Mouse (Mus musculus): ENCODE results near the gene Msantd2. TPM values are rescaled to one million over a fixed set of nuclear protein-coding genes. Genes with fewer than 3 reads are reported as not detected.

Msantd2 gene
- polyA plus RNA-seq, 1 experiment from 2014 or later: 27.9 TPM

DNA sequence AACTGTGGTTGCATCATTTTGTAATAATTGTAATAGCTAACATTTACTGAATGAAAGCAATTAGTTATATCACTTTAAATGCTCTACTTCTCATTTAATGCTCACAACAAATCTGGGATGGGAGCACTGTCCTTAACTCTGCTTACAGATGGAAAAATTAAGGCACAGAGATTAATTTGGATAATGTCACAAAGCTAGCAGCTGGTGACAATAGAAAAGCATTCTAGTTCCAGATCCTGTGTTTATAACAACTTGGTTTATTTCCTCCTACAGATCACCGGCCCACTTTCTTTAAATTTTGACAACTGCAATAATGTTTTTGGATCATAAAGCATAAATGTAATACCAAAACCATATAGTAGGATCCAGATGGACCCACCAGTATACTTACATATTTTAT, 16.9 kb downstream of the Msantd2 start:
- WGBS: 93% methylated on average over 1 of the region's 1 CpGs
- H3K36me3 ChIP-seq: no peaks in the 10 kb centered on the region
- no peak for ATAC-seq (ENCODE audit: low FRiP score, low read depth)
- no peak overlapping the region for H3K27ac ChIP-seq (replicated peaks)
- no peak overlapping the region for H3K4me2 ChIP-seq
- no peaks in the 10 kb centered on the region for H3K4me1 ChIP-seq (replicated peaks)
- no peaks in the 10 kb centered on the region for H3K27me3 ChIP-seq
- no peaks in the 10 kb centered on the region for H3K9me3 ChIP-seq
- H3K9ac ChIP-seq: no peak overlapping the region
- H3K4me3 ChIP-seq: no peak overlapping the region

DNA sequence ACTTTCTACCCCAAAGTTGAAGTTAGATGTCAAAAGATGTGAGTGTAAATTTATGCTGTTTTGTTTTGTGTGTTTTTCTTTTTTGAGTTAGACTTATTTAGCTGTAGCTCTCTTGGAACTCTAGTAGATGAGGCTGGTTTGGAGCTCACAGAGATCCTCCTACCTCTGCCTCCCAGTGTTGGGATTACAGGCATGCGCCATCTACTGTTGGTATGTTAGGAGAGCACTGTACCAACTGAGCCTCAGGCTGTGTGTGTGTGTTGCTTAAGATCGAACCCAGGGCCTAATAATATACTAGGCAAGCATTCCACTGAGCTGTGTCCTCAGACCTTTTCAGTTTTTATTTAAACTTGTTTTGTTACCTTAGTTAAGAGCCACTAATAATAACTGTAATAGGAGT, 23.0 kb downstream of the Msantd2 start:
- no peaks in the 10 kb centered on the region for H3K4me1 ChIP-seq (replicated peaks)
- no peak overlapping the region for H3K4me2 ChIP-seq
- H3K9ac ChIP-seq: no peak overlapping the region
- H3K36me3 ChIP-seq: no peaks in the 10 kb centered on the region
- no peak overlapping the region for H3K27ac ChIP-seq (replicated peaks)
- no peaks in the 10 kb centered on the region for H3K9me3 ChIP-seq
- no peak for ATAC-seq (ENCODE audit: low FRiP score, low read depth)
- H3K27me3 ChIP-seq: no peaks in the 10 kb centered on the region
- no peak overlapping the region for H3K4me3 ChIP-seq
- 93% methylated on average over 2 of the region's 2 CpGs for WGBS

DNA sequence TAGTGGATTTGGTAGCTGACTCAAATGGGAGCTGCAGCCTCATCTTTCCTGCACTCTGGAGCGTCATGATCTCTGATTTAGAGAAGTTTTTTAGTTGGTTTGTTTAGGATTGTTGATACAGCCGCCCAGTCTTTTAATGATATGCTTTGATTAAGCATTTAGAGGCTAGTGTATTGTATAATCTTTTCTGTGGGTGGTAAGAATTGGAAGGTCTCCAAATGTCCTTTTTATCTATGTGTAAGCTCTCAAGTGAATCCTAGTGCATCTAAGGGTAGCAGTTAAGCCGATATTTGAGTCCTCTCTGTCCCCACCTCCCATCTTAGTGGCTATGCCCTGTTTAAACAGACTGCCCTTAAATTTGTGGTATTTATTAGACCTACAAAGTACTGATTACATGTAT, 25.3 kb downstream of the Msantd2 start:
- no peak overlapping the region for H3K27ac ChIP-seq (replicated peaks)
- H3K4me3 ChIP-seq: no peak overlapping the region
- 77% methylated on average over 3 of the region's 3 CpGs for WGBS
- no peak overlapping the region for H3K4me2 ChIP-seq
- no peak overlapping the region for H3K9ac ChIP-seq
- no peaks in the 10 kb centered on the region for H3K27me3 ChIP-seq
- no peaks in the 10 kb centered on the region for H3K9me3 ChIP-seq
- H3K36me3 ChIP-seq: peaks cover 3% of the 10 kb centered on the region
- ATAC-seq (ENCODE audit: low FRiP score, low read depth): no peak
- no peaks in the 10 kb centered on the region; the same call in 1 of the 2 replicates for H3K4me1 ChIP-seq (replicated peaks)

DNA sequence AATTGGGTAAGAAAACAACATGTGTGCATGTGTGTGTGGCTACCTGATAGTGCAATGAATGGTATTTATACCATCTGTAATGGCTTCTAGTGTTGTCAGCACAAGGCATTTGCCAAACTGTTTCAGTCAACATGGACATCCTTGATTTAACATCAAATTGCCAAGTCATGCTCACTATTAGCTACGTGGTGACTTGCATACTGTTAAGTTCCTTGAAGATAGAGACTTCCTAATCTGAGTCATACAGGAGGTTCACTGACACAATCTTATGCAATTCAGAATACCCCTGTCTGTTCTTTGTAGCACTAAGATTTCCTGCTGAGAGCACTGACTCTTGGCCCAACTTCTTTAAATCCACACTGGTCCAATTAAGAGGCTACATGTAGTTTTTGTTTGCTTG, 28.3 kb downstream of the Msantd2 start:
- H3K36me3 ChIP-seq: peaks cover 17% of the 10 kb centered on the region
- H3K27me3 ChIP-seq: no peaks in the 10 kb centered on the region
- no peak for ATAC-seq (ENCODE audit: low FRiP score, low read depth)
- H3K9ac ChIP-seq: no peak overlapping the region
- H3K9me3 ChIP-seq: no peaks in the 10 kb centered on the region
- H3K4me1 ChIP-seq (replicated peaks): no peaks in the 10 kb centered on the region; the same call in 1 of the 2 replicates
- 74% methylated on average over 1 of the region's 1 CpGs for WGBS
- H3K4me2 ChIP-seq: no peak overlapping the region
- no peak overlapping the region for H3K4me3 ChIP-seq
- no peak overlapping the region for H3K27ac ChIP-seq (replicated peaks)

DNA sequence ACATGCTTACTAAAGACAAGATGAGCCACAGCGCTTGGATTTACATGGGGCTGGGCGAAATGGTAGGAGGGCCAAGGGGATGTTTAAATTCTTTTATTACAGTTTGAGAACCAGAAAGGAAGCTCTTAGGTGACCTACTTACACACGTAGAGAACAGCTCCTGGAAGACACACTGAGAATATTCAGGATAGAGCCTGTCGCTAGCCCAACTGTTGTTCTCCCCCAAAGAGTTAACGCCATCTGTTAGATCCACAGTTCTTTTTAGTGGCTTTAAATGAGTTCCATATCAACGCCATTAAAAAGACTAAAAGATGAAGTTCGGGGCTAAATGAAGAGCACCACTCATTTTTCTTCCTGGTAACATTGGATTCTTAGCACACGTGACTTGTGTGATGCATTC, 29.9 kb downstream of the Msantd2 start:
- 88% methylated on average over 8 of the region's 8 CpGs for WGBS
- ATAC-seq (ENCODE audit: low FRiP score, low read depth): no peak

DNA sequence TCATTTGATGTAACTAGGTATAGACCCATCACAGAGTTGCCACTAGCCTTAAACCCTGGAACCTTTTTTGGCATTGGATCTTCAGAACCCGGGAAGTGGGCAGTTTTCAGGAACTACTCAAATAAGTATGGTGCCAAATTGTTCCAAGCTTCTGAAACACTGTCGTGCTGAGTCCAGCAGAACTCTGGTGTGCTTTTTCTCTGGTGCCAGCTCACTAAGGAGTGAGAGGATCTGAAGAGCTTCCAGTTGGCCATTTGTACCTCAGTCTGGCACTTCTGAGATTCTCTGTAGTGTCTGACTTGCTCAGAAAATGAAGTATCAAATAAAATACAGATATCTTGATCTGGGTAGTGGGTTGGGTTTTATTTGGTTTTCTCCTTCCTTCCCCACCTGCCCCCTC, 30.9 kb downstream of the Msantd2 start:
- no peak for ATAC-seq (ENCODE audit: low FRiP score, low read depth)
- Histone ChIP-seq H3K9ac (no peak overlapping the region), H3K4me1 (replicated peaks) (no peaks in the 10 kb centered on the region; the same call in 1 of the 2 replicates), H3K36me3 (peaks cover 31% of the 10 kb centered on the region), H3K27ac (replicated peaks) (no peak overlapping the region), H3K9me3 (no peaks in the 10 kb centered on the region), H3K4me3 (no peak overlapping the region), H3K27me3 (no peaks in the 10 kb centered on the region), H3K4me2 (no peak overlapping the region)
- WGBS: 88% methylated on average over 2 of the region's 2 CpGs

More for the DNA sequence above, 29.9 kb downstream of the Msantd2 start:
- H3K9ac ChIP-seq: no peak overlapping the region
- H3K36me3 ChIP-seq: peaks cover 29% of the 10 kb centered on the region
- H3K9me3 ChIP-seq: no peaks in the 10 kb centered on the region
- no peak overlapping the region for H3K4me3 ChIP-seq
- no peaks in the 10 kb centered on the region for H3K27me3 ChIP-seq
- no peak overlapping the region for H3K4me2 ChIP-seq
- no peaks in the 10 kb centered on the region; the same call in 1 of the 2 replicates for H3K4me1 ChIP-seq (replicated peaks)
- no peak overlapping the region for H3K27ac ChIP-seq (replicated peaks)

DNA sequence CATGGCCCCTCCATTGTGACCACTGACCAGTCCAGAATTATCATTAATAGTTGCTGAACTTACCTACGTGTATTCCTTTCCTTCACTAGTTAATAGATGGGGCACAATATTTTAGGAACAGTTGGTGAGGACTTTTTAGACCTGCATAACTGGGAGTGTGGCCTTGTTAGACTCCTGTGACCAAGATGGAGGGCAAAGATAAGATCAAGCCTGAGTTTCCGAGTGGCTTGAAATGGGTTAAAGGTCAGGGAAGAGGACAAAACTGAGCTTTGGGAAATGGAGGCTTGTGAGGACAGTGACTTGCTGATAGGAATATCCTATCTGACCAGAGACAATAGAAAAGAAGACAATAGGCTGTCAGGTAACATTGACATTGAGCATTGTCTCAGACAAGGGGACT, 36.3 kb downstream of the Msantd2 start:
- H3K36me3 ChIP-seq: peaks cover 22% of the 10 kb centered on the region
- H3K4me3 ChIP-seq: no peak overlapping the region
- WGBS: 92% methylated on average over 2 of the region's 2 CpGs
- no peak overlapping the region for H3K9ac ChIP-seq
- no peaks in the 10 kb centered on the region for H3K9me3 ChIP-seq
- no peak overlapping the region for H3K27ac ChIP-seq (replicated peaks)
- H3K4me2 ChIP-seq: no peak overlapping the region
- peaks cover 43% of the 10 kb centered on the region for H3K27me3 ChIP-seq
- peaks cover 10% of the 10 kb centered on the region for H3K4me1 ChIP-seq (replicated peaks)
- ATAC-seq (ENCODE audit: low FRiP score, low read depth): no peak

DNA sequence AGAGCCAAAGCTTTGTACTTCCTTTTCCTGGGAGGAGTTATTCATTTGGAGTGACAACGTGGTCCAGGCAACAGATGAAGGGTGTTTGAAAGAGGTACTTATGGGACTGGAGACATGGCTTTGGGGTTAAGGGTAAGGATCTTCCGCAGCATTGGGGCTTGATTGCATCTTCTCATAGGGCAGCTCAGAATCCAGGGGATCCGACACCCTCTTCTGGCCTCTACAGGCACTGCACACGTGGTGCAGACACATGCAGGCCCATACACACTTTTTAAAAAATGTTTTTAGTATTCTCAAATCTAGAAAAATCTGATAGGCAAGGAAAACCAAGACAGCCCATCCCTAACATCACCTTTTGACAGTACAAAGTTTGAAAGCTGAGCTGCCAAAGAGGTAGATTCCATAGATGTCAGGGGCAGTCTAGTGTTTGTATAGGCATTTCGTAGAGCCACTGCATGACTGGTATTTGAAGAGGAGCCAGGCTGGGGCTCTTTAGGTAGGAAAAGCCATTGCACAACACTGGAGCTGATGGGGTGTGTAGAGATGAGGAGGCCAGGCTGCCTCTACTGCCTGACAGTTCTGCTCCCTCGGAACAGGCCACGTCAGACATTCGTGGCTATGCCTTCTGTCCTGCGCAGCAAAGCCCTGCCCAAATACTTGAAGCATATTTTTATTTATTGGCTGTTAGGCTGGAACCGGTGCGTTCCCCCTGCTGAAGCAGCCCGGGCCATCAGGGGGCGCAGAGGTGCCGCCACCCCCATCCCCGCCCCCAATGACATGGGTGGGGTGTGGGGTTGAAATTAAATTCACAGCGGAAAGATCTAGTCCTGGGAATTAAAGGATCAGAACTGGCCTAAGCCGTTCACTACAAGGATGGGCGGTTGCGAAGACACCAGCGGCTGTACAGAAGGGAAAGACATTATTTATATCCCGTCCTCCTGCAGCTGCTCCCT, 37.6 kb downstream of the Msantd2 start:
- ATAC-seq (ENCODE audit: low FRiP score, low read depth): no peak
- WGBS: 24% methylated on average over 21 of the region's 21 CpGs
- peaks cover 15% of the 10 kb centered on the region for H3K36me3 ChIP-seq
- H3K9me3 ChIP-seq: no peaks in the 10 kb centered on the region
- peaks cover 43% of the 10 kb centered on the region for H3K27me3 ChIP-seq
- peak overlapping the region; percentile 31; the same call in 1 of the 2 replicates for H3K4me2 ChIP-seq
- H3K4me1 ChIP-seq (replicated peaks): peaks cover 20% of the 10 kb centered on the region
- no peak overlapping the region for H3K9ac ChIP-seq
- H3K27ac ChIP-seq (replicated peaks): no peak overlapping the region
- H3K4me3 ChIP-seq: no peak overlapping the region

DNA sequence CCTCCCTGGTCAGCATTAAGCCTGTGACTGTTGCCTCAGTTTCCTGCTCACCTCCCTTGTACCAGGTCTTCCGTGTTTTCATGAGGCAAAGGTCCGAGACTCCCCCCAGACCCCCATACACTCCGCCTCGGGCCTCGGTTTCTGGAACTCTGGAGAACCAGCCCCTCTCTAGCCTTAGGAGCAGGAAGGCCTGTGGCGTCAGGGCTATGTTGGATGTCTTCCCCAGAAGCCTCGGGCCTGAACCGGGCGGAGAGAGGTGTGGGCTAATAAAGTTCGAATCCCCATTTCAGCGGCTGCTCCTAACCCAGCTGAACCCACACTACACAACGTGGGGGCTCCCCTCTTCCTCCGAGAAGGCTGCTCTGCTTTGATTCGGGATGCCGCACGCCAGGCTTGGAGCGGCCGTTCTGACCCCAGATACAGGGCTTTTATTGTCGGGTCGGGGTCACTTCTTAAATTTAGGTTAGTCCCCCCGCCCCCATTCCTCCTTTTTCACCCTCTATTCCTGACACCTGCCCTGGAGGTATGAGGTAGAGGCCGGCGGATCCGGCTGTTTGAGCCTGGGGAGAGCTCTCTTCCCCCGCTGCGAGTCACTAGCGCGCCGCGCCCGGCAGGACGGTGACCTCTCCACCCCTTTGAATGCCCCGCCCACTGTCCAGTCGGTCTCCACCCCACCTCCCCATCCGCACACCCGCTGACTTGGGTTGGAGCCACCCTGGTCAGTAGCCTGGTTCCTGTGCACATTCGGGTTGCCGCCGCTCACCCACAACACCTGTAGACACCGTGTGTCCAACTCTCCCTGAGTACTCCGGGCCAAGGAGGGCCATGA, 38.5 kb downstream of the Msantd2 start, which contains the start of gene Esam:
Gene Esam (plus strand): TSS at position 683 of the 829 bp plus-strand sequence.
- Histone ChIP-seq H3K4me2 (peak within 1 kb of the TSS; percentile 61), H3K9ac (no peak within 1 kb of the TSS), H3K9me3 (no peaks in the 10 kb centered on the region), H3K4me3 (peak within 1 kb of the TSS; percentile 34), H3K27ac (replicated peaks) (no peak within 1 kb of the TSS), H3K27me3 (peaks cover 43% of the 10 kb centered on the region), H3K36me3 (peaks cover 12% of the 10 kb centered on the region), H3K4me1 (replicated peaks) (peaks cover 20% of the 10 kb centered on the region)
- 8% methylated on average over 41 of the region's 41 CpGs for WGBS
- ATAC-seq (ENCODE audit: low FRiP score, low read depth): no peak

DNA sequence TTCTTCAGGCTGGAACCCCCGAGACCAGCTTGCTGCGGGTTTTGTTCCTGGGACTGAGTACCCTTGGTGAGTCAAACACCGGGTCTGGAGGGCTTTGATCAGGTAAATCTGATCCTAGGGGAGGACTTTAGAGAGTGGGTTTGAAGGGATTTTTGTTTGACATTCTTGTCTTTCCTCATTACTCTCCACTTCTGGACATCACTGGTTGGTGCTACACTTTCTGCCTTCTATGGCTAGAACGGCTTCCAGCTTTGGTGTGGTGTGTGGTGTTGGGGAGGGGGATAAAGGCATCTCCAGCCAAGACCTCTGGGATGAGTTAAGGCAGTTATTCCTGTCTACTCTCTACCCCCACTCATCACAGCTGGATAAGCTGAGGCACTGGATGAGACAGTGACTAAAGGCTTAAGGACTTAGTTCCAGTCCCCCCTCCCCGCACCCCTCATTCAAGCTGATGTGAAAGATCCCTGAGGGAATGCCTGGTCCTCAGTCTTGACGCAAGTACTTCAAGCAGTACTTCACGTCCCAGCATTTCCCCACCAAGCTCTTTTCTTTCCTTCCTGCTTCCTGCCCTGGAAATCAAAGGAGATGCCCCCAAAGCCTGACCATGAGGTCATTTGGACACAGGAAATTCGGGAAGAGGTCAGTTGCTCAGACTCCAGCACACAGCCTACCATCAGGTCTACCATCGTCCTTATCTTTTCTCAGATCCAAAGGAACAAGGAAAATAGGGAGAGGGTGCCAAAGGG, 39.3 kb downstream of the Msantd2 start:
- no peak for ATAC-seq (ENCODE audit: low FRiP score, low read depth)
- 23% methylated on average over 9 of the region's 9 CpGs for WGBS
- Histone ChIP-seq H3K4me3 (peak overlapping the region; percentile 34), H3K9me3 (no peaks in the 10 kb centered on the region), H3K27me3 (peaks cover 43% of the 10 kb centered on the region), H3K9ac (no peak overlapping the region), H3K27ac (replicated peaks) (no peak overlapping the region), H3K4me1 (replicated peaks) (peaks cover 20% of the 10 kb centered on the region), H3K4me2 (peak overlapping the region; percentile 61; the same call in 1 of the 2 replicates), H3K36me3 (peaks cover 5% of the 10 kb centered on the region)

DNA sequence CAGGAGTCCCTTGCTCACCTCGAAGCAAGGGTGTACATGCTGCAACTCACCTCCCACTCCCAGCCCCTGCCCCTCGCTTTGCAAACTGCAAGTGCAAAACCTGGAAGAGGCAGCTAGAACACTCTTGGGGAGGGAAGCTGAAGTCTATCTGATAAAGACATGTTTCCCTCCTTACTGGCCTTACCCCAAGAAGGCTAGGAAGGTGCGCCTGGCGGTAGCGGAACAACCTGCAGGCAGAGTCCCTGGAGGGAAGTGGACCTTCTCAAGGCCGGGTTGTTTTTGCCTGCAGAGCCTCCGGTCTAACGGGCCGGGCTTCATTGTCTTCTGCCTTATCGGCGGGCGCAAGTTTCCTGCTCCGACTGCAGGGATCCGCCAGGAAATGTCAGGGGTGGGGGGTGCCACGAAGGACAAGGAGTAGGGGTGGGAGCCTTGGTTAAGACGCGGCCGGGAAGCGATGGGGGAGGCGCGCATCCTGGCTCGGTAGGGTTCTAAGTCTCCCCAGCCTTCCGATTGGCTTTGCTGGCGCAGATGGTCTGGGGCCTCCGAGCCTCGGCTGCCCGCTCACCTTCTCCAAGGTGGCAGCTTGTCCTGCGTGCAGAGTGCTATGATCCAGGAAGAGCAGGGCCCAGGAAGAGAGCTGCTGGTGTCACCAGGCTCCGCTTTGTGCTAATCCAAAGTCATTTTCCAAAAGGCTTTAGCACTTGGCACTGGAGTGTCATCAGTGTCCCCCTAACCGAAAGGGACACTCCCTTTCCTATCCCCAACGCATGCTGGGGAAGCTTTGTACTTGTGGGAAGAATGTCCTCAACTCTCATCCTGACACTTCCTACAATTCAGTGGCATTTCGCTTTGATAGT, 41.1 kb downstream of the Msantd2 start:
- H3K9ac ChIP-seq: peak overlapping the region; percentile 24
- H3K27me3 ChIP-seq: peaks cover 43% of the 10 kb centered on the region
- H3K4me1 ChIP-seq (replicated peaks): peaks cover 20% of the 10 kb centered on the region
- peak; percentile 64 for ATAC-seq (ENCODE audit: low FRiP score, low read depth)
- H3K4me2 ChIP-seq: peak overlapping the region; percentile 61
- H3K9me3 ChIP-seq: no peaks in the 10 kb centered on the region
- no peaks in the 10 kb centered on the region for H3K36me3 ChIP-seq
- H3K4me3 ChIP-seq: peak overlapping the region; percentile 34
- under 1% methylated on average over 32 of the region's 32 CpGs for WGBS
- H3K27ac ChIP-seq (replicated peaks): no peak overlapping the region; the same call in 1 of the 2 replicates
